Mouse (Mus musculus) olfactory bulb, adult 2 months (tissue): ENCODE measurements around the gene Mllt3.

ENCODE experiments used
- CTCF ChIP-seq: fragments of 200-500 bp; IDR thresholded peaks from 2 replicates; pipeline ENCODE4 v1.5.1; 2012; ENCODE audit warnings: low read depth, mild to moderate bottlenecking, low read length, moderate library complexity; ENCODE audit not compliant: insufficient read depth
- POLR2A ChIP-seq: fragments of 200-500 bp; IDR thresholded peaks from 2 replicates; pipeline ENCODE4 v1.6.1; 2012; ENCODE audit warnings: mild to moderate bottlenecking, low read depth, low read length, moderate library complexity; ENCODE audit not compliant: insufficient read depth

GRCm38 (mm10) chr4:87863212-87863611, 170.0 kb downstream of the Mllt3 start:
- TF ChIP-seq CTCF (no peak), POLR2A (no peak)
